Comparison of ENCODE assay signal across 8 mouse cellular contexts in the genomic region with DNA sequence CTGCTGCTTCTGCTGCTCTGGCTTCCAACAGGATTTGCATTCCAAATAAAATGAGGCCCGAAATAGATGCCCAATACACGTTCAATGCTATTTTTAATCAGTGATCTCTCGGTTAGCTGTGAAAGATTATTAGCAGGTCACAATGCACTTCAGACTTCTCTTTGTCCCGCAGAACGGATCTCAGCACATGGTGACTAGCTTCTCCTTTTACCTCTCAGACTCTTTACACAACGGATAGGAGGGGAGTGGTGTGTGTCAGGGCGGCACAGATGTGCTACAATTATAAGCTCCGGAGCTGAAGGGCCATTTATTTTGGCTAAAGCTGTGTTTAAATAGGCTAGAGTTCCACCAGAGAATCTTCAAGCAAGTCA. TPM values are rescaled to one million over a fixed set of nuclear protein-coding genes. Genes with fewer than 3 reads are reported as not detected.
DNase-seq lines count a peak whose midpoint lies in the region; ATAC-seq lines count a peak whose summit lies in the region.

No protein-coding gene starts in this region.

- H3K36me3 ChIP-seq in forebrain, embryonic 15.5 days: no peaks in the 10 kb centered on the region
- H3K36me3 ChIP-seq in hindbrain, embryonic 11.5 days (ENCODE audit: control insufficient read depth, insufficient read depth, low read length): no peaks in the 10 kb centered on the region
- no peaks in the 10 kb centered on the region for H3K36me3 ChIP-seq in midbrain, embryonic 16.5 days (ENCODE audit: control insufficient read depth, insufficient read depth, low read length)

- H3K4me3 ChIP-seq in forebrain, embryonic 15.5 days: no peak overlapping the region
- H3K4me3 ChIP-seq in hindbrain, embryonic 11.5 days (ENCODE audit: low read depth, low read length): no peak overlapping the region
- H3K4me3 ChIP-seq in midbrain, embryonic 16.5 days (ENCODE audit: low read depth, low read length): no peak overlapping the region

- H3K4me1 ChIP-seq in forebrain, embryonic 15.5 days: peaks cover 21% of the 10 kb centered on the region
- 0 out of 2 replicates have a peak, but pooled peaks cover 2% of the 10 kb centered on the region for H3K4me1 ChIP-seq in hindbrain, embryonic 11.5 days (replicated peaks; ENCODE audit: control insufficient read depth, insufficient read depth, low read length)
- H3K4me1 ChIP-seq in midbrain, embryonic 16.5 days (ENCODE audit: control insufficient read depth, insufficient read depth, low read length): peaks cover 15% of the 10 kb centered on the region

- 6% methylated on average over 8 of the region's 8 CpGs for WGBS in forebrain, embryonic 15.5 days
- 32% methylated on average over 8 of the region's 8 CpGs for WGBS in hindbrain, embryonic 11.5 days
- 7% methylated on average over 8 of the region's 8 CpGs for WGBS in midbrain, embryonic 16.5 days

- peak overlapping the region; percentile 28 for H3K4me2 ChIP-seq in forebrain, embryonic 15.5 days (replicated peaks)
- no peak overlapping the region; the same call in 1 of the 2 replicates for H3K4me2 ChIP-seq in hindbrain, embryonic 11.5 days (replicated peaks; ENCODE audit: low read depth, low read length)
- H3K4me2 ChIP-seq in midbrain, embryonic 16.5 days (ENCODE audit: low read length): peak overlapping the region; percentile 12; the same call in 1 of the 2 replicates

- no peaks in the 10 kb centered on the region for H3K9me3 ChIP-seq in forebrain, embryonic 15.5 days
- no peaks in the 10 kb centered on the region for H3K9me3 ChIP-seq in hindbrain, embryonic 11.5 days (ENCODE audit: control insufficient read depth, low read length)
- H3K9me3 ChIP-seq in midbrain, embryonic 16.5 days (replicated peaks; ENCODE audit: control insufficient read depth, low read length, poor library complexity, severe bottlenecking): no peaks in the 10 kb centered on the region

- H3K9ac ChIP-seq in forebrain, embryonic 15.5 days (replicated peaks): no peak overlapping the region
- H3K9ac ChIP-seq in hindbrain, embryonic 11.5 days (ENCODE audit: low read depth, low read length): no peak overlapping the region
- 0 out of 2 replicates have a peak overlapping the region, but pooled peaks have one; percentile 14 for H3K9ac ChIP-seq in midbrain, embryonic 16.5 days (ENCODE audit: low read depth, low read length)

- peak; percentile 31 for DNase-seq in embryo, embryonic 10 days (ENCODE audit: low spot score)
- DNase-seq in embryo, embryonic 9.5 days (ENCODE audit: extremely low spot score): no peak
- DNase-seq in hindbrain, embryonic 11.5 days (ENCODE audit: low spot score): peak; percentile 25
- no peak for DNase-seq in cerebellum, postnatal 36 days
- no peak for DNase-seq in kidney, postnatal 14 days

- ATAC-seq in forebrain, embryonic 15.5 days (replicated peaks): peak; percentile 55; the same call in 1 of the 2 replicates
- ATAC-seq in hindbrain, embryonic 11.5 days (ENCODE audit: low FRiP score): peak; percentile 20; the same call in 1 of the 2 replicates
- ATAC-seq in midbrain, embryonic 16.5 days: peak; percentile 60
- no peak for ATAC-seq in CD4-positive, CD25-positive, alpha-beta regulatory T cell, adult 4 months

- no peaks in the 10 kb centered on the region for H3K27me3 ChIP-seq in forebrain, embryonic 15.5 days
- no peaks in the 10 kb centered on the region for H3K27me3 ChIP-seq in hindbrain, embryonic 11.5 days (ENCODE audit: control insufficient read depth, insufficient read depth, low read length)
- no peaks in the 10 kb centered on the region for H3K27me3 ChIP-seq in midbrain, embryonic 16.5 days (ENCODE audit: control insufficient read depth, insufficient read depth, low read depth, low read length)

- peak overlapping the region; percentile 84 for H3K27ac ChIP-seq in forebrain, embryonic 15.5 days (replicated peaks)
- peak overlapping the region; percentile 63; the same call in 1 of the 2 replicates for H3K27ac ChIP-seq in hindbrain, embryonic 11.5 days (ENCODE audit: low read depth, low read length)
- H3K27ac ChIP-seq in midbrain, embryonic 16.5 days (ENCODE audit: low read length): peak overlapping the region; percentile 60

RNA-seq across cellular contexts. Expression of a gene that starts 56.7 kb away (rescaled TPM):
- polyA plus RNA-seq in forebrain, embryonic 15.5 days (2015; fragmentation: Nextera tagmentation; extraction: Ambion mirVana): 43.7 and 46.3 TPM in 2 replicates
- 17.0 and 19.8 TPM in 2 replicates for polyA plus RNA-seq in hindbrain, embryonic 11.5 days (2014; fragmentation: Nextera tagmentation; extraction: Ambion mirVana)
- polyA plus RNA-seq in midbrain, embryonic 16.5 days (2015; fragmentation: Nextera tagmentation; extraction: Ambion mirVana): 20.8 and 23.9 TPM in 2 replicates
- polyA plus RNA-seq in CD4-positive, CD25-positive, alpha-beta regulatory T cell, adult 4 months (2017; shearing (Covaris generic)): not detected

Comparison
In these comparisons a context has a peak if more than half of its experiments do, and no peak if none do; other contexts are left out.
1. DNase-seq: peak in embryo, embryonic 10 days (single experiment) and hindbrain, embryonic 11.5 days (single experiment); none in embryo, embryonic 9.5 days (single experiment), cerebellum, postnatal 36 days (0 of 2) and kidney, postnatal 14 days (single experiment).
2. RNA of a gene that starts 56.7 kb away (polyA plus RNA-seq): 43.7 to 46.3 TPM in forebrain, embryonic 15.5 days, 20.8 to 23.9 TPM in midbrain, embryonic 16.5 days and 17.0 to 19.8 TPM in hindbrain, embryonic 11.5 days; not detected in CD4-positive, CD25-positive, alpha-beta regulatory T cell, adult 4 months; every median in the first group is over 10 times any median in the second.
3. Peak in every context shown above with its lines, with median percentiles within 50 percentile points of each other: H3K27ac ChIP-seq.